Mouse (Mus musculus): ENCODE measurements around the gene Vsig2. TPM values are rescaled to one million over a fixed set of nuclear protein-coding genes. Genes with fewer than 3 reads are reported as not detected.

The Vsig2 gene
- polyA plus RNA-seq, 1 experiment from 2014 or later, result 0.54 TPM

- Histone ChIP-seq H3K9me3 (replicated peaks) (no peaks in the 10 kb centered on the region), H3K9ac (replicated peaks) (peak within 1 kb of the TSS; percentile 40), H3K4me2 (peak within 1 kb of the TSS; percentile 88), H3K36me3 (no peaks in the 10 kb centered on the region), H3K4me3 (replicated peaks) (peak within 1 kb of the TSS; percentile 50), H3K27ac (replicated peaks) (no peak within 1 kb of the TSS), H3K27me3 (replicated peaks) (peaks cover 68% of the 10 kb centered on the region), H3K4me1 (peaks cover 19% of the 10 kb centered on the region)
- WGBS, result 6% methylated on average over 27 of the region's 31 CpGs
- ATAC-seq (ENCODE audit: low FRiP score), result peak; percentile 90
These were observed 13.7 kb downstream of the Vsig2 start, which contains the start of gene Nrgn for GRCm38 (mm10) chr9:37552536-37553293. Gene Nrgn, minus strand, starts transcription at chr9:37552904.

DNA sequence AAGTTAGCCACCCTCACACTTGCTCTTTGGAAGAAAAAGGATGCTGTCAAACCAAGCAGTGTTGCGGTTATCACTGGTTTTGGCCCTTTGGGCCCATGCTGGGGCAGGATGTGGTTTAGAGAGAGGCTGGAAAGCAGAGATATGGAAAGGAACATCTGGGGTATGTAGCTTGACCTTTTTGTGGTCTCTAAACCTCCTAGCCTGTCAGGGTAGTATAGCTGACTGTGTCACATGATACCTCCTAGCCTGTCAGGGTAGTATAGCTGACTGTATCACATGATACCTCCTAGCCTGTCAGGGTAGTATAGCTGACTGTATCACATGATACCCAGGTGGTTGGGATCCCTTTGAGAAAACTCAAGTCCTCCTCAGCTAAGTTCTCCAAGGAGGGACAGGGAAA, 15.2 kb downstream of the Vsig2 start:
- no peak overlapping the region for H3K4me2 ChIP-seq
- no peak for ATAC-seq (ENCODE audit: low FRiP score)
- peaks cover 19% of the 10 kb centered on the region for H3K4me1 ChIP-seq
- H3K9me3 ChIP-seq (replicated peaks), result no peaks in the 10 kb centered on the region
- no peak overlapping the region for H3K27ac ChIP-seq (replicated peaks)
- no peaks in the 10 kb centered on the region for H3K36me3 ChIP-seq
- H3K9ac ChIP-seq (replicated peaks), result no peak overlapping the region
- H3K27me3 ChIP-seq (replicated peaks), result peaks cover 55% of the 10 kb centered on the region
- WGBS, result 94% methylated on average over 1 of the region's 1 CpGs
- no peak overlapping the region for H3K4me3 ChIP-seq (replicated peaks)

DNA sequence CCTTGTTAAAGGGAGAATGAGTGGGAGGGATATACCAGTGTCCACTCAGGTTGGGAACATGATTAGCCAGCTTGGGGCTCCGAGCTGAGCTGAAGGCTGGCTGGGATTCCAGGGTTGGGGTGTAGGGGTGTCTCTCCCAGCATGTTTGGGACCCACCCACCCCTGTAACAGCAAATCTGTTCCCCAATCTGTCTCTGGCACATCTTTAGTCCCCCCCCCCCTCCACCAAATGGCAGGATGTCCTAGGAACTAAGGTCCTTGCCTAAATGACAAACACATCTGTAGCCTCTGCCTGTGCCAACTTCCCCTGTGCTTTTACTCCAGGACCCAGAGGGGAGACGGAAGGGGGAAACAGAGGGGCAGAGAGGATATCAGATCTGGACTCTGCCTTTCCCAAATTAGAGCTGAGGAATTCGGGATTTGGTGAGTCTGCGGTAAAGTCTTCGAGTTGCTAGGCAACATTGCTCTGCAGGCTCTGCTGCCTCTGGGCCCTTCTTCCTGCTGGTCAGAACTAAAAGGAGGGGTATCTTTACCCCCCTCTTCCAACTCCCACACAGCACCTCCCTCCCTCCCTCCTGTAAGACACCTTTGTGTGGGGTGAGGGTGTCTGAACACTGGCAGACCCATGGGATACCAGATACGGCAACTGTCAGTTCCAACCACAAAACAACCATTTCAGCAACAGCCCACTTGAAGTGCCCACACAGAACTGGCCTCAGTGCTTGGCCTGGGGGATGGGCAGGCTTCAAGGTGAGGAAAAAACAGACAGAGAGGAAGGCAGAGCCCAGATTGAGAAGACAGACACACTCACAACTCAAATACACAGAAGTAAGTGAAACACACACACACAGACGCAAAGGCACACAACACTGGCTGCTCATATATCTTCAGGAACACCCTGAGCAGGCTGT, 16.0 kb downstream of the Vsig2 start, which contains the start of gene Siae:
Gene Siae, plus strand, starts transcription at position 861 of the 911 bp plus-strand sequence.
- Histone ChIP-seq H3K4me1 (peaks cover 19% of the 10 kb centered on the region), H3K9ac (replicated peaks) (no peak within 1 kb of the TSS), H3K27me3 (replicated peaks) (peaks cover 47% of the 10 kb centered on the region), H3K36me3 (no peaks in the 10 kb centered on the region), H3K9me3 (replicated peaks) (no peaks in the 10 kb centered on the region), H3K4me2 (no peak within 1 kb of the TSS), H3K27ac (replicated peaks) (no peak within 1 kb of the TSS), H3K4me3 (replicated peaks) (no peak within 1 kb of the TSS)
- 30% methylated on average over 7 of the region's 7 CpGs for WGBS
- ATAC-seq (ENCODE audit: low FRiP score), result no peak

GRCm38 (mm10) chr9:37556366-37556765, 17.3 kb downstream of the Vsig2 start:
- H3K27me3 ChIP-seq (replicated peaks), result peaks cover 34% of the 10 kb centered on the region
- H3K4me2 ChIP-seq, result no peak overlapping the region
- 75% methylated on average over 3 of the region's 3 CpGs for WGBS
- no peak overlapping the region for H3K4me3 ChIP-seq (replicated peaks)
- peaks cover 19% of the 10 kb centered on the region for H3K4me1 ChIP-seq
- ATAC-seq (ENCODE audit: low FRiP score), result no peak
- no peak overlapping the region for H3K9ac ChIP-seq (replicated peaks)
- H3K27ac ChIP-seq (replicated peaks), result no peak overlapping the region
- H3K9me3 ChIP-seq (replicated peaks), result no peaks in the 10 kb centered on the region
- no peaks in the 10 kb centered on the region for H3K36me3 ChIP-seq

- no peaks in the 10 kb centered on the region for H3K36me3 ChIP-seq
- H3K4me2 ChIP-seq, result no peak overlapping the region
- no peak overlapping the region for H3K4me3 ChIP-seq (replicated peaks)
- no peak for ATAC-seq (ENCODE audit: low FRiP score)
- no peaks in the 10 kb centered on the region for H3K27me3 ChIP-seq (replicated peaks)
- no peak overlapping the region for H3K27ac ChIP-seq (replicated peaks)
- H3K4me1 ChIP-seq, result no peaks in the 10 kb centered on the region
- H3K9ac ChIP-seq (replicated peaks), result no peak overlapping the region
- 81% methylated on average over 2 of the region's 2 CpGs for WGBS
- no peaks in the 10 kb centered on the region for H3K9me3 ChIP-seq (replicated peaks)
These were observed 21.6 kb downstream of the Vsig2 start for GRCm38 (mm10) chr9:37560617-37561016.

GRCm38 (mm10) chr9:37563805-37564204, 24.8 kb downstream of the Vsig2 start:
- H3K27me3 ChIP-seq (replicated peaks), result no peaks in the 10 kb centered on the region
- peaks cover 11% of the 10 kb centered on the region for H3K4me1 ChIP-seq
- H3K4me2 ChIP-seq, result no peak overlapping the region
- no peaks in the 10 kb centered on the region for H3K36me3 ChIP-seq
- H3K4me3 ChIP-seq (replicated peaks), result no peak overlapping the region
- H3K9ac ChIP-seq (replicated peaks), result no peak overlapping the region
- H3K9me3 ChIP-seq (replicated peaks), result no peaks in the 10 kb centered on the region
- no peak for ATAC-seq (ENCODE audit: low FRiP score)
- H3K27ac ChIP-seq (replicated peaks), result no peak overlapping the region
- WGBS, result 56% methylated on average over 1 of the region's 1 CpGs

DNA sequence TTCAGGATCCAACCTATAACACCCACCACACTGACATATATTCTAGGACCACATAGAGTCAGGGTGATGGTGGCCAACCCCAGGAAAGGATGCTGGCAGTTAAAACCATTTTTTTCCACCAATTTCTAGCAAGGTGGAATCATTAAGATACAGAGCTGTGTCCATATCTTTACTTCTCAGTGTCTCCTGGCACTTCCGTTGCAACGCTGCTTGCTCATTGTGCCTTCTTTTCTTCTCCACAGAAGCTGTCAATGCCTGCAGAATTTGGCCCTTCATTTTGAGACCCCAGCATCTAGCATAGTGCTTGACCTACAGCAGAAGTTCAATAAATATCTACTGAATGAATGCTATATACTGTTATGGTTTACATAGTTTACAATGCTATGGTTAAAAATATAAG, 28.0 kb downstream of the Vsig2 start:
- H3K27ac ChIP-seq (replicated peaks), result no peak overlapping the region
- WGBS, result 91% methylated on average over 2 of the region's 2 CpGs
- H3K27me3 ChIP-seq (replicated peaks), result no peaks in the 10 kb centered on the region
- H3K36me3 ChIP-seq, result no peaks in the 10 kb centered on the region
- H3K4me2 ChIP-seq, result no peak overlapping the region
- H3K4me1 ChIP-seq, result peaks cover 11% of the 10 kb centered on the region
- no peak overlapping the region for H3K4me3 ChIP-seq (replicated peaks)
- no peak overlapping the region for H3K9ac ChIP-seq (replicated peaks)
- no peak for ATAC-seq (ENCODE audit: low FRiP score)
- H3K9me3 ChIP-seq (replicated peaks), result no peaks in the 10 kb centered on the region

DNA sequence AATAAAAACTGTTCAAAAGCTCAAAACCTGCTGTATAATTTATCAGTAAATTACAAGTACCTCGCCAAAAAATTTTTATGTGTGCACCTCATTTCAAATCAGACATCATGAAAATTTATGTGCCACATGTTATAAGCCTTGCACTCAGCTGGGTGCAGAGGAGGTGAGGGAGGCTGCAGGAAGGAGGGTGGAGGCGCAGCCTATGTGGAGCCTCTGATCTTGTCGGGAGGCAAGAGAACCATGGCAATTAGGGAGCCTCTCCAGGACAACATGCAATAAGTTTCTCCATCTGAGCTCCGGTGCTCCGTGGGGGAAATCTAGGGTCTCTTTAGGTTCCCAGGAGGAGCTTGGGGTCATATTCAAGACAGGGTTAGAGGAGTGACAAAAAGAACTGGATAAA, 28.4 kb downstream of the Vsig2 start:
- H3K4me1 ChIP-seq, result peaks cover 11% of the 10 kb centered on the region
- WGBS, result 31% methylated on average over 5 of the region's 5 CpGs
- no peaks in the 10 kb centered on the region for H3K27me3 ChIP-seq (replicated peaks)
- H3K9ac ChIP-seq (replicated peaks), result no peak overlapping the region
- H3K4me2 ChIP-seq, result no peak overlapping the region
- H3K36me3 ChIP-seq, result no peaks in the 10 kb centered on the region
- no peak overlapping the region for H3K4me3 ChIP-seq (replicated peaks)
- no peak overlapping the region for H3K27ac ChIP-seq (replicated peaks)
- no peaks in the 10 kb centered on the region for H3K9me3 ChIP-seq (replicated peaks)
- no peak for ATAC-seq (ENCODE audit: low FRiP score)

- no peaks in the 10 kb centered on the region for H3K36me3 ChIP-seq
These were observed 29.0 kb downstream of the Vsig2 start for GRCm38 (mm10) chr9:37567892-37568604.

GRCm38 (mm10) chr9:37568605-37569214, 29.7 kb downstream of the Vsig2 start:
- ATAC-seq (ENCODE audit: low FRiP score), result peak; percentile 38; the same call in 1 of the 2 replicates
- Histone ChIP-seq H3K4me2 (no peak overlapping the region; the same call in 1 of the 2 replicates), H3K9me3 (replicated peaks) (no peaks in the 10 kb centered on the region), H3K27me3 (replicated peaks) (no peaks in the 10 kb centered on the region), H3K9ac (replicated peaks) (no peak overlapping the region), H3K4me1 (peaks cover 11% of the 10 kb centered on the region), H3K27ac (replicated peaks) (no peak overlapping the region), H3K36me3 (no peaks in the 10 kb centered on the region), H3K4me3 (replicated peaks) (no peak overlapping the region)
- WGBS, result 38% methylated on average over 4 of the region's 4 CpGs

More at GRCm38 (mm10) chr9:37567892-37568604, 29.0 kb downstream of the Vsig2 start:
- Histone ChIP-seq H3K9me3 (replicated peaks) (no peaks in the 10 kb centered on the region), H3K4me3 (replicated peaks) (no peak overlapping the region), H3K27ac (replicated peaks) (no peak overlapping the region), H3K27me3 (replicated peaks) (no peaks in the 10 kb centered on the region), H3K4me2 (peak overlapping the region; percentile 37), H3K9ac (replicated peaks) (no peak overlapping the region), H3K4me1 (peaks cover 11% of the 10 kb centered on the region)
- ATAC-seq (ENCODE audit: low FRiP score), result 0 out of 2 replicates have a peak, but pooled peaks have one; percentile 21
- 24% methylated on average over 15 of the region's 15 CpGs for WGBS
